Mouse (Mus musculus): ENCODE measurements around the gene Amotl2. TPM values are rescaled to one million over a fixed set of nuclear protein-coding genes. Genes with fewer than 3 reads are reported as not detected.
A peak's percentile ranks its signal among the peaks of the same experiment; 100 is the strongest.

Gene Amotl2
- total RNA-seq, 2 experiments from 2014 or later, result 61.6 to 64.6 TPM

DNA sequence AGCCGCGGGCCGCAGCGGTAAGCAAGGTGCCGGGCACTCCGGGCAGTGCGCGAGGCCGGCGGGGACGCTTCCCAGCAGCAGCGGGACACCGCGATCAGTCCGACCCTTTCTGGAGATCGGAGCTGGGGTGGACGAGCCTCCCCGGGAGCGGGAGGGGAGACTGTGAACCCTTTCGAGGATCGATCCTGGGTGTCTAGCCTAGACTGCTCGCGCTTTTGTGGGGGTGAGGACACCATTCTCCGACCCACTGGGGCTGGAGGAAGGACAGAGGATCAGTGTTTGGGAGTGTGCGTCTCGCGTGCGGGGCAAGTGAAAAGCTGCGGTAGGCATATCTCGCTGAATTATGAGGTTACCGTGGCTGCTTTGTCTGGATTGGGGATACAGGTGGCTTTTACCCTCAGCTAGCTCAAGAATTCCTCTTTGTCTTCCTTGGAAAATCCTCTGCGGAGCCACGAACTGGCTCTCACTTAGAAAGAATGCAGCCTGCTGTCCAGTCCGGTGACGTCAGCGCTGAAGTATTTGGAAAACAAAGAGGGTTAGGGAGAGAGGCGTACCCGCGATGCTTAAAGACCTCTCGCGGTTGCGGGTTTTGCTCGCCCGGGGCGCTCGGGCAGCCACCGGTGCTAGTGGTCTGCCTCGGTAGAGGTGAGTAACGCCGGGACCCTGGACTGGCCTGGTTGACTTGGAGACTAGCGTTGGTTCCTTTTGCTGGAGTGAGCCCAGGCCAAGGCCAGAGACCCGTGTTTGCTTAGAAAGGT lies 1.6 kb downstream of the Amotl2 start:
- intact Hi-C loops (cut with DNase I), result loop anchor here (1.0 to 5.0 kb wide), 2 partner anchors 61 to 149 kb away; no protein-coding TSS in a partner anchor
- peak; percentile 83 to 89 for DNase-seq

DNA sequence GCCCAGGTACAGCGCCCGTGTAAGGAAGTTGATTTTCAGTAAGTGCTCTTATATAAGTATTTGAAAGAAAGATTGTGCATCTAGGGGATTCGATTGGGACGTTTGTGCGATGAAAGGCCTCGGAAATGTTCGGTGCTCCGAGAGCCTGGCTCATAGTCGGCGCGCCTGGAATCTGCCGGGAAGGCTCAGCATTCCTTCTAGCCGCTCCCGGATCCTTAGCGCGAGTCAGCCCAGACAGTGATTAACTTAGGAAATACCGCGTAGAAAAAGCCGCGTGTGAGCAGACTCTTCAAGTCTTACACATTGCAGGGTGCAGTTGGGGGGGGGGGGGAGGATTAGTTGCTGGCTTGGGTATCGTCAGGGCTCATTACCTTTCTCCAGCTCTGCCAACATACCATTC lies 2.2 kb downstream of the Amotl2 start:
- peak; percentile 46 to 56 for DNase-seq
- intact Hi-C loops (cut with DNase I), result loop anchor here (5.0 kb wide), 1 partner anchor 149 kb away; no protein-coding TSS in a partner anchor

DNA sequence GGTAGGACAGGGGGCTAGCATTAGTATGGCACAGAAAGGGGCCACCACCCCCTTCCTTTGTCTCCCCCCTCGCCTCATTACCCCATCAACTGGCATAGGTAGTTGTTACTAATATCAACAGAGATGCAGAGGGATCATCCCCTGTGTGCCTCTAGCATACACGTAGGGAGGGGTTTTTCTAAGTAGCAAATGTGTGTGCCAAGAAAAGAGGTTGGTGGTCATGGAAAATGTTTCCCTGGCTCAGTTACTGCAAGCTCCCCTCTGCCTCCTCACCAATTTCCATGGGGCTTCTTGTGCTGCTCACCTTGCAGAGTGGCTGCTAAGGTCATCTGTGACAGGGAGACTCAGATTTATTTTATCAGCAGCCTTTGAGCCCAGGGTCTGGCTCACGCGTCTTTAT lies 2.6 kb downstream of the Amotl2 start:
- intact Hi-C loops (cut with DNase I), result loop anchor here (5.0 kb wide), 1 partner anchor 148 kb away; no protein-coding TSS in a partner anchor
- no peak for DNase-seq

DNA sequence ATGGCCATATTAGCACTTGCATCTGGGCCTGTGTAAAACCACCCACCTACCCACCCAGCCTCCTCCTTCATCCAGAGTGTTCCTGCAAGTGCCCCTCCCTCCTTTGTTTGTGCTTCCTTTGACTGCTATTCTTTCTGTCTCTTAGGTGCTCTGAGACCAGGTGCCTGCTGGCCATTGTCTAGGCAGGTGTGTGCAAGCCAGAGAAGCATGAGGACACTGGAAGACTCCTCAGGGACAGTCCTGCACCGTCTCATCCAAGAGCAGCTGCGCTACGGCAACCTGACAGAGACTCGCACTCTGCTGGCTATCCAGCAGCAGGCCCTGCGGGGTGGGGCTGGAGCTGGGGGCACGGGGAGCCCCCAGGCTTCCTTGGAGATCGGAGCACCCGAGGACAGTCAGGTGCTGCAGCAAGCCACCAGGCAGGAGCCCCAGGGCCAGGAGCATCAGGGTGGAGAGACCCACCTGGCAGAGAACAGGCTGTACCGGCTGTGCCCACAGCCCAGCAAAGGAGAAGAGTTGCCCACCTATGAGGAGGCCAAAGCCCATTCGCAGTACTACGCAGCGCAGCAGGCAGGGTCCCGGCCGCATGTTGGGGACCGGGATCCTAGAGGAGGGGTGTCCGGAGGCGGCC lies 3.6 kb downstream of the Amotl2 start:
- peak in 1 of 2 experiments; percentile 25 for DNase-seq
- intact Hi-C loops (cut with DNase I), result loop anchor here (5.0 kb wide), 1 partner anchor 147 kb away; no protein-coding TSS in a partner anchor

DNA sequence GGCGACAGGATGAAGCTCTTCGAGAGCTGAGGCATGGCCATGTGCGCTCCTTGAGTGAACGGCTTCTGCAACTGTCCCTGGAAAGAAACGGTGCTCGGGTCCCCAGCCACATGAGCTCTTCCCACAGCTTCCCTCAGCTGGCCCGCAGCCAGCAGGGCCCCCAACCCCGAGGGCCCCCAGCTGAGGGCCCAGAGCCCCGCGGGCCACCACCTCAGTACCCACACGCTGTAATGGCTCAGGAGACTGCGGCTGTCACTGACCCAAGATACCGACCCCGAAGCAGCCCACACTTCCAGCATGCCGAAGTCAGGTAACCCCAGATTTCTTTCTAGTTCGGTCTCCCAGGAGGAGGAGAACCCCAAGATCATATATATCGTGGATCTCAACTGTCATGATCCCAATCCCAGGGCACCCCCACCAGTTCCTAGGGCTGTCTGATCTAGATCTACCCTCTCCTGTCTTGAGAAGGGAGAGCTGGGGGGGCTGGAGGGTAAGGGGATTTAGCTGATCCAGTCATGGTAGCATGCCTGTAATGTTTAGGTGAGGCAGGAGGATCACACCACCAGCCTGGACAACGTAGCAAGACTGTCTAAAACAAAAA lies 4.2 kb downstream of the Amotl2 start:
- DNase-seq, result no peak
- intact Hi-C loops (cut with DNase I), result no loop called here

DNA sequence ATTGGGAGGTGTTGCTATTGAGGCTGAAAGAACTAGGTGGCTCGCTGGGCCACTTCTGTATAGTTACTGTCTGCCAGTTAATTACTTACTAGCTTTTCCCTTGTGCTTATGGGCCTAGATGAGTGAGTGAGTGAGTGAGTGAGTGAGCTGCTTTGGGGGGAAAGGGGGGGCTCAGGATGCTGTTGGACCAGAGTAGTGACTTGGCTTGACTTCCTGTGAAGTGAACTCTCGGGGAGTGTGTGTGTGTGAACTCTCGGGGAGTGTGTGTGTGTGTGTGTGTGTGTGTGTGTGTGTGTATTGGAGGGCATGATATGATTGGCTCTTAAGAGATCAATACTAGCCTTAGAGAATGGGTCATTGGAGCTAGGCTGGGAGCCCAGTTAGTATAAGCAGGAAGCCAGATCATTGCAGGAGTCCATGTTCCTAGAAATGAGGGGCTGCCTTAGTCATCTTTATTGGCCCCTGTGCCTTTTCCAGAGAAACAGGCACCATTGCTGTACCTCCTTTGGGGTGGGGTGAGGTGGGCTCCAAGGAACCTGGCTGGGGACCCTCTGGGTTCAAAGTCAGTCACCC lies 5.0 kb downstream of the Amotl2 start:
- DNase-seq, result no peak
- intact Hi-C loops (cut with DNase I), result no loop called here

DNA sequence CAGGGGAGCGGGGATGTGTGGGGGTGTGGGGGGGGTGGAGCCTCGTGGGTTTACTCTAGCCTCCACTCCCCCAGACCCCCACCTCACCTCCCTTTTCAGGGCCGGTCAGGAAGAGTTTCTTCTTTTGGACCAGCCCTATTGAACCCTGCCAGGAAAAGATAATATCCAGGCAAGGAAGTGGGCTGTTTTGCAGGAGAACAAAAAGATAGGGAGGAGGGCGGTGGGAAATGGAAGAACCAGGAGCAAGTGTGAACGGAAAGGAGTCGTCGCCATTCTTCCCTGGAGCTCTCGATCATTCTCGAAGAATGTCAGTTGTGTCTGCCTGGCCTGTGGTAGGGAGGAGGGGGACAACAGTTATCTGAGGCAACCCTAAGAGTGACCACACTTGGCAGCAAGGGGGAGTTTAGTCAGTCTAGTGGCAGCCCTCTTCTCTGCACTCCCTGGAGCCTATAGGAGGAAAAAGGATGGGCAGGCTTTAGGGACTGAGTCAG lies 5.6 kb downstream of the Amotl2 start:
- intact Hi-C loops (cut with DNase I), result no loop called here
- DNase-seq, result no peak

DNA sequence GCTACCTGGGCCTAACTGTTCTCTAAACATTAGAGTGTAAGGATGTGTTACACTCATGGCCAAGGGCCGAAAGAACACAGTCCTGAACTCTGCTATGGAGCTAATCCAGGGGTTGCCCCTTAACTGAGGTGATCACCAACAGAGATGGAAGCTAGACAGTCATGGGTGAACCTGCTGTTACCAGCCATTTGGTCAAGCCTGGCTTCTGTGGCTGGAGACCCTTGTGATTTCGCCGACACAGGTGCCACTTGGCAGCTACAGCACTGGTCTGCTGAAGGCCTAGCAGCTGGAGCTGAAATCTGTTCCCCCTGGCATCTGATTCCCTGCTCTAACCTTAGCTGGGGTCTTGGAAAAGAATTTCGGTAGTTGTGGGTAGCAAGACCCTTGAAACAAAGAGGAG lies 6.3 kb downstream of the Amotl2 start:
- intact Hi-C loops (cut with DNase I), result no loop called here
- DNase-seq, result no peak

DNA sequence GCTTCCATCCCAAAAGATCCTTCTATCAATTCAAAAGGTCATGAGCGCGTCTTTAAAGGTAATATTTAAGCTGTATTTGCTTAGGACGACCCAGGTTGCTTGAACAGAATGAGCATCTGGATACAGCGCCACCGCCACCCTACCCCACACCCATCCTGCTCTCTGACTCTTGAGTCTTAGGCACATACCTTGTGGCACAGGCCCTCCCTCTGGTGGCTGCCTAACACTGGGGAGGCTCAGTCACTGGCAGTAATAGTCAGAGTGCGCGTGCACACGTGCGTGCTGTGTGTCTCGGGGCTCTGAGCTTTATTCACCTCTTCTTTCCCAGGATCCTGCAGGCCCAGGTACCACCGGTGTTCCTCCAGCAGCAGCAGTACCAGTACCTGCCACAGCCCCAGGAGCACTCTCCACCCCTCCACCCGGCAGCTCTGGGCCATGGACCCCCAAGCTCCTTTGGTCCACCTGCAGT lies 6.8 kb downstream of the Amotl2 start:
- no peak for DNase-seq

DNA sequence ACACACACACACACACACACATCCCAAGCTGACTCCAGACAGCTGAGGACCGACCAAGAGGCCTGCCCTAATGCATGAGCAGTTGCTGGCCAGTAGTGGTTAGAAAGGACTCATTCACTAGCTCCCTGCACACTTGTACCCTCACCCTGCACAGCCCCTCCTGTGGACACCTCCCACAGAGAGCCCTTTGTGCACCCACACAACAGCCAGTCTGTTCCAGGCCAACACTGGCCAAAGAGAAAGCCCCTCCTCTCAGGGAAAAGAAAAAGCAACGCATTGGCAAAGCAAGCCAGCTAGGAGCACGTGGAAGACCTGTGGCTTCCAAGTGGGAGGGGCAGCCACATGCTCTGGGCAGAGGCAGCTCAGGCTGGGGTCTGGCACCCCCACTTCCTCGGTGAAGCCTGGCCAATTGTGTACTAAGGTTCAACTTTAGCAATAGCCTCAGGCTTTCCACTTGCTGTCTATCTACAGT lies 7.6 kb downstream of the Amotl2 start:
- intact Hi-C loops (cut with DNase I), result no loop called here
- DNase-seq, result peak; percentile 78 to 80

More for the DNA sequence above, 6.8 kb downstream of the Amotl2 start:
- intact Hi-C loops (cut with DNase I), result no loop called here

DNA sequence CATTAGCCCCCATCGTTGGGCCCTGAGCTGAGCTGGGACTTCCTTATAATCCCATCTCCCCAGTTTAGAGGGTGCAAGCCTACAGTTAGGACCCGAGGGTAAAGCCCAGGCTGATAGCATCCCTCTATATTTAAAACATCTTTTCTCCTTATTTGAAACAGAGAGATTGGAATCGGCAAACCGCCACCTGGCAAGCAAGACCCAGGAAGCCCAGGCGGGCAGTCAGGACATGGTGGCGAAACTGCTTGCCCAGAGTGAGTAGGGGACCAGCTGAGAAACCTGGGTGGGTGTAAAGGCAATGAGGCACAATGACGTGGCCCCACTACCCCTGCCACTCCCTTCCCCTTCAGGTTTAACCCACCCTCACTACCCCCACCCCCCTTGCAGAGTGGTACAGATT lies 8.5 kb downstream of the Amotl2 start:
- DNase-seq, result no peak
- intact Hi-C loops (cut with DNase I), result no loop called here

DNA sequence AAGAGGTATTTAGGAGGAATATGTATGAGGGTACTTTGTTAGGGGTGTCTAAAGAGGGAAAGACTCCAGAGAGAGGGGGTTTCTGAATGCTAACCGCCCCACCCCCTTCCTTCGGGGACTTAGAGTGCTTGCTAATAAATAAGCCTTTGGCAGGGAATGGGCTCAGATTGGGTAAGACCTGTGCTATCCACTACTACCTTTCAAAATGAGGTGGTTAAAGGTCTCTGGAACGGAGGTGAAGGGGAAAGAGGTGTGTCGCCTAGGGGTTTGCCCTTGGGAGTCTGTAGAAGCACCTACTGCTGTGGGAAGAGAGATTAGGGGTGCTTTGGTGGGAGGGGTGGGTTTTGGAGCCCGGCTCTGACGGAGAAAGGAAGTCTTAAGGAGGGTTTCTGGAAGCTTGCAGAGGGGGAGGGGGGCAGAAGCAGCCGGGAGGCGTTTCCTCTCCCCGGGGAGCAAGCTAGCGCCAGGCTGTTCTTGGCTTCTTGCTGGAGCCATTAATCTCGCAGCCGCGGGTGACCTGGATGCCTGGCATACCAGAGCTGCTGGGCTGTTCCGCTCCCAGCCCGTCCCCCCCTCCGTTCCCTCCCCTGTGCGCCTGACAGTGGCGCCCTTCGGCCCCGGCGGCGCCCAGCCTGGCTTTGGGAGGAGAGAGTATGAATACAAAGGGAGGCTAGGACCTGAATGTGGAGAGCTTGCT lies 9.6 kb downstream of the Amotl2 start:
- DNase-seq, result peak; percentile 89
- intact Hi-C loops (cut with DNase I), result loop anchor here (2.0 kb wide), 1 partner anchor 53 kb away; no protein-coding TSS in a partner anchor

DNA sequence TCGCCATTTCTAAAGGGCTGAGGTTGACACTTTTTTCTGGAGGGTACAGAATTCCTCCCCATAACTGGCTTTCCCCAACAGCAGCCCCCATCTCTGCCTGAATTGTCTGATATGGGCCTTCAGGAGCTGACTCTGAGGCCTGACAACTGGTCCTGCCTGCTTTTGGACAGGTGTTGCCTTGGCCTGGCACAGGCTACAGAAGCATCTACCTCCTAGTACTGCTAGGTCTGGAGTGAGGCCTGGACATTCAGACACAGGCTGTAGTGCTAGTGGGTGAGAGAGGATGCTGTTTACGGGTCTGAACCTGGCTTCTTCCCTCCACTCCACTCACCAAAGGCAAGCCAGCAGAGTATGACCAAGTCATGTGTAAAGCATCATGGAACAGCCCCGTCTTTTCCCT lies 10.3 kb downstream of the Amotl2 start:
- no peak for DNase-seq
- intact Hi-C loops (cut with DNase I), result loop anchor here (2.0 kb wide), 1 partner anchor 52 kb away; no protein-coding TSS in a partner anchor

DNA sequence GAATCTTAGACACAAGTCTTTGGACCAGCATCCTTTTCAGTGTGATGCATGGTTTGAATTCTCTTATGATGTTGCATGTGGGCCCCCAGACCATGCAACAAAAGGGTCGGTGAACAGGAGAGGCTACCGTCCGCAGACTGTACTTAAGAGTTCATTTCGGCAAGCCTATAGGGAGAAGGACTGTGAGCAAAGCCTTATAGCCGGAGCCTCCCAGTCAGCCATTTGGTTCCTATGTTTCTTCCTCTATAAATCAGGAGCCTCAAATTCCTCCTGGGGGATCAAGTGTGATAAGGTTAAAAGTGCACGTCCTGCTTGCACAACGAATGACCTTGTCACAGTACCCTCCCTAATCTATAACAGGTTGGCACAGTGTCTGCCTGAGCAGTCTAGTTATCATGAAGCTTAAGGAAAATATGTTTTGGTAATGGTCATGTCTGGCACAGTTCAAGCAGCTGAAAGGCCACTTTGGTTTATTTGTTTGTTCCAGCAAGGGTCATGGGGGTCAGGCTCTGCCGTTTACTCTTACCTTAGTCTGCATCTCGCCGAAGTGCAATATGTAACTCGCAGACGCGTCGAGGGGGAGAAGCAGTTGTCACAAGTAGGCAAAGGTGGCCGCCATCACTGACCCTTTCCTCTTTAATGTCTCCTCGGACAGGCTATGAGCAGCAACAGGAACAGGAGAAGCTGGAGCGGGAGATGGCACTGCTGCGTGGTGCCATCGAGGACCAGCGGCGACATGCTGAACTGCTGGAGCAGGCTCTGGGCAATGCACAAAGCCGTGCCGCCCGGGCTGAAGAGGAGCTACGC lies 11.4 kb downstream of the Amotl2 start:
- intact Hi-C loops (cut with DNase I), result loop anchor here (2.0 kb wide), 1 partner anchor 51 kb away; no protein-coding TSS in a partner anchor
- DNase-seq, result no peak

DNA sequence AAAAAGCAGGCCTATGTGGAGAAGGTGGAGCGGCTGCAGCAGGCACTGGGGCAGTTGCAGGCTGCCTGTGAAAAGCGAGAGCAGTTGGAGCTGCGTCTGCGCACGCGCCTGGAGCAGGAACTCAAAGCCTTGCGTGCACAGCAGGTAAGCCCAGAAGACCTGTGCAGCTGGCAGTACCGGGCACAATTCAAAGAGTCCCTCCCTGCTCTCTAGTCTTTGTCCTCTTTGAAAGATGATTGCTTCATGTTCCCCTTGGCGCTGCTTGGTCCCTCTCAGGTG lies 11.9 kb downstream of the Amotl2 start:
- intact Hi-C loops (cut with DNase I), result no loop called here
- no peak for DNase-seq

DNA sequence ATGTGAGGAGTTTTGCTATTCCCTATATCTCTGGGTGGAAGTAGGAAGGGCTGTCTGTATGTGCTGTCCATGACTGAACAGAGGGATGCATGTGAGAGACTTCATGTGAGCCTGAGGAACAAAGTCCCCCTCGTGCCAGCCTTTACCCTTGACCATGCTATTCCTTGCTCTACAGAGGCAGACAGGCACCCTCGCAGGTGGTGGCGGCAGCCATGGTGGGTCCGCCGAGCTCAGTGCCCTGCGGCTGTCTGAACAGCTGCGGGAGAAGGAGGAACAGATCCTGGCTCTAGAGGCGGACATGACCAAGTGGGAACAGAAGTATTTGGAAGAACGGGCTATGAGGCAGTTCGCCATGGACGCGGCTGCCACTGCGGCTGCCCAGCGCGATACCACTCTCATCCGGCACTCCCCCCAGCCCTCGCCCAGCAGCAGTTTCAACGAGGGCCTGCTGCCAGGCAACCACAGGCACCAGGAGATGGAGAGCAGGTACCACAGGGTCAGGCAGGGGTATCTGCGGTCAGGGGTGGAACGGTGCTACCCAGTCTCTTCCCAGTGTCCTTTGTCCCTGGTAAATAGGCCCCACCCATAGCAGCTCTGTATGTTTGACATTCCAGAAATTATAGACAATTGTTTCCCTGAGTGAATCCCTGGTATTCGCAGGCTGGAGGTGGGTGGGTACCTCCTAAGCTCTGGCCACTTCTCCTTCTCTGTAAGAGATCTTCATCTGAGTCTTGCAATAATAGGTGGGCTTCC lies 12.8 kb downstream of the Amotl2 start:
- DNase-seq, result no peak

DNA sequence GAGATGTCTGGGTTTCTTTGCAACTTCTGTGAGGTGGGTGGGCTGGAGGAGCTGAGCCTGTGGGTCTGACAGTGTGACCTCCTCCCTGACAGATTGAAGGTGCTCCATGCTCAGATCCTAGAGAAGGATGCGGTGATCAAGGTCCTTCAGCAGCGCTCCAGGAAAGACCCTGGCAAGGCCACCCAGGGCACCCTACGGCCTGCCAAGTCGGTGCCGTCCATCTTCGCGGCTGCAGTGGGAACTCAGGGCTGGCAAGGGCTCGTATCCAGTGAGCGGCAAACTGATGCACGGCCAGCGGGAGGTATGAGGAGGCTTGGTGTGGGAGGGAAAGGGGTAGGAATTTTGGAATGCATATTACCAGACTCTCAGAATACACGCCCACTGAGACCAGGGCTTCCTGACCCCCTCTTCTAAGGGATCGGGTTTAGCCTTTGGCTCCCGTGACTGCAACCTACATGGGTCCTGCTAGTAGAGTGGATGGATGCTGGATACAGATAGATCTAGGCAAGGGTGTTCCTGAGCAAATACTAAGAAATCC lies 13.5 kb downstream of the Amotl2 start:
- intact Hi-C loops (cut with DNase I), result no loop called here
- DNase-seq, result no peak

More for the DNA sequence above, 12.8 kb downstream of the Amotl2 start:
- intact Hi-C loops (cut with DNase I), result no loop called here

DNA sequence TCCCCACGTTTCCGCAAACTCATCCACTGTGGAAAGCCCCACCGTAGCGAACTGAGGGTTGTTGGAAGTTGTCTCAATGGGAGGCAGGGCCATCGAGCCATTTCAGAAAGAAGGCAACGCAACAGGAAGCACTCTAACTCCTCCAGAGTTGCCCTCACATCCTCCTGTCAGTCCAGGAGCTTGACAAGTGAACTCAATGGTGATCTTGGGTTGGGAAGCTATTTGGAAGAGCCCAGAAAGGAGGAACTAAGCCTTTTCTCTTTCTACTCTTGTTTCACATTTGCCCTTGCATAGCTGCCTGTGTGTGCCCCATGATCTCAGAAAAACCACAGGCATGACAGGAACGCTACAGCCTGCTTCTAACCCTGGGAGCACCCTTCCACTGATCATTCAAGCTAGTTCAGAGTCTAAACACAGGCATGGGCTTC lies 14.6 kb downstream of the Amotl2 start:
- DNase-seq, result no peak
- intact Hi-C loops (cut with DNase I), result no loop called here
